Mouse (Mus musculus) retina, postnatal 1 day (tissue): Measurements from ENCODE around the gene Catip.

Experiments used
- DNase-seq: peaks from one replicate; pipeline ENCODE4 v3.0.0-alpha.2; 2012

Gene Catip

GRCm38 (mm10) chr1:74344163-74344916, 17.6 kb upstream of the Catip start:
- no peak for DNase-seq

- DNase-seq = no peak
These were observed 10.6 kb upstream of the Catip start for GRCm38 (mm10) chr1:74351185-74351769.

DNA sequence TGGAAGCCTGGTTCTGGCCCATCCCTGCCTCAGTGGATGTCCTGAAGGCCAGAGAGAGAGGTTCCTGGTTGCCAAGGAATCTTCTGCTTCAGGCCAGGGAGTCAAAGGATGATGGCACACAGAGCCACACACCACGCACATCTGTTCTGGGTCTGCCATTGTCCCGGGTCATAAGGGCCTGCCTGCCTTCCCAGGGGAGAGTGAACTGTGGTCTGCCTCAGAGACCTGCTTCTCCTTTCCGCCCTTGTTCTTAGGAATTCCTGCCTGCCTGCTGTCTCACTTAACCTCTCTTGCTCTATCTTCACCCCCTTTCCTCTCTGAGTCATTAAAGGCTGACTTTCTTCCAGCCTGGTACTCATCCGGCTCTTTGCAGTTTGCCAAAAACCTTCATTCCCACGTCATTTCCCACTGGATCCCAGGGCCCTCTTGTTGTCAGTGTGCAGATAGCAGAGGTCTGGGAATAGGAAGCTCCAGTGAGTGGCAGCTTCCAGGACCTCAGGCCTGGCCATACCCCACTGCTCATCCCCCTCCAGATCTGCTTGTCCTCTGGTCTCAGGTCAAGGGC, 9.3 kb upstream of the Catip start:
- no peak for DNase-seq

DNA sequence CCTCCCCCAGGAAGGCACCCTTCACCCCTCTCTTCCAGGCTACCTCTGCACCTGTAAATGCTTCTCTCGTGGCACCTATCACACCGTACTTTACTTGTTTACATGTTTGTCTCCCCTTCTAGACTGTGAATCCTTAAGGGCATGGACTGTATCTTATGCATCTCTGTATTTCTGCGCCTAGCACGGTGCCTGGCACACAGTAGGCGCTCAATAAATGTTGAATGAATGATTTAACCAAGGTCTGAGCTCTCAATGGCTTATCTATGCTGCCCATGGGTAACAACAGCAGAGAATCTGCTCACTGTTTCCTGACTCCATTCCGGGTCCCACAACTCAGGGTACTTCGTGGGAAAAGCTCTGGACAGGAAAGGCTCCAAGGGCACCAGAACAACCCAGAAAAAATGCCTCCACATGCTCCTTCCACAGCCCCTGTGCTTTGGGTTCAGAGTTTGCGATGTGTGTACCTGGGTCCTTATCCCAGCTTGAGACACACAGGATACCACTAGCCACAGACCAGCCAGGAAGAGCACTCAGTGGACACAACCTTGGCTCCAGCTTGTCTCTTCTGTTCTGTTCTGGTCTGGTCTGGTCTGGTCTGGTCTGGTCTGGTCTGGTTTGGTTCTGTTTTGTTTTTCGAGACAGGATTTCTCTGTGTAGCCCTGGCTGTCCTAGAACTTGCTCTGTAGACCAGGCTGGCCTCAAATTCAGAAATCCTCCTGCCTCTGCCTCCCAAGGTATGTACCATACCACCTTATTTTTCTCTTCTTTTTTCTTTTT, 8.3 kb upstream of the Catip start:
- DNase-seq = no peak

GRCm38 (mm10) chr1:74357531-74357930, 4.4 kb upstream of the Catip start:
- DNase-seq = peak; percentile 28

DNA sequence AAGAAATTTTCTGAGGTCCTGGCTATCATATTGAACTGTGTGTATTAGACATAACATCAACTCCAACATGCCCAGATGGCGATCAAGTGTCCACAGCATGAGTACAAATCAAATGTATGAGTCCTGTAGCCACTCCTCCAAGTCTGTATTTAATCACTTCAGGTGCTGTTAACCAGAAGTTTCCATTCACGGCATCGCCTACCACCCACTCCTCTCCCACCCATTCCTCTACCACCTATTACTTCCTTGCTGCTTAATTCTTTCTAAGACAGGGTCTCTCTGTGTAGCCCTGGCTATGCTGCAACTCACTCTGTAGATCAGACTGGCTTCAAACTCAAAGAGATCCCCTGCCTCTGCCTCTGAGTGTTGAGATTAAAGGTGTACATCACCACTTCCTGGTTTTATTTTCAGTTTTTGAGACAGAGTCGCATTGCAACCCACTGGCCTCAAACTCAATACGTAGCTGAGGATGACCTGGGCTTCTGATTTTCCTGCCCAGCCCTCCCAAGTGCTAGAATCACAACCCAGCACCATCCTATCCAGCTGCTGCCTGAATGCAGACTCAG, 1.9 kb upstream of the Catip start:
- DNase-seq = no peak

DNA sequence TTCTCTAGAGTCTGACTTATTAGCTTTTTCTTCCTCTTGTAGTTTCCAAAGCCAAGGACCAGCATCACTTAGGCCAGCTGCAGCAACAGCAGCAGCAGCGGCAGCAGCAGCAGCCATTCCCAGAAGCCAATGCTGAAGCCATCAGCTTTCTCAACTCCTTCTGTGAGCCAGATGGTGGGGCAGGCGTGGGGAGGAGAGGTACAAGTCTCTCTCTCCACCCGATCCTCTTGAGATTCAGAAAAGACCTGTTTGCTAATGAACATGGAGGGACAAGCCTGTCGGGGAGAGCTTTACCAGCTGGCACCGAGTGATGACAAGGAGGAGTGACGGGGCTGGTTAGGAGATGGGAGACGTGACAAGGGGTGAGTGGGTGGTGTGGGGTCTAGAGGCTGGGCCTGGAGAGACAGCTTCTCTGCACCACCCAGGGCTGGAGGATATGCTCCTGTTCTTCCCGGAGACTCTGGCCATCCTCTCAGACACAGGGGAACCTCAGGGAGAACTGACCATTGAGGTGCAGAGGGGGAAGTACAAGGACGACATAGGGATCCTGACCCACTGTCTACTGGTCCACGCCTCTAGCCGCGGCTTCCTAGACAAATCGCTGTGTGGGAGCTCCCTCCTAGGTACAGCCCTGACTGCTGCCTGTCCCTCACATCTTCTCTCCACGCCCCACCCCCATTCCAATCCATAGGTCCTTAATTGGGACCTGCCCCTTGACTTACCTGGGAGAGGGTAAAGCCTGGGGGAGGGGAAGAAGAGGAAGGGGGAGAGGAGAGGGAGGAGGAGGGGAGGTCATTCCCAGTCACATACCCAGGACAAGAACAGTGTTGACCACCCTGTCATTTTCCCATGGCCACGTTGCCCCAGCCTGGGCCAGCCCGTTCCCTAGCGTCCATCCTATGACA, 669 bp downstream of the Catip start:
- DNase-seq = no peak

GRCm38 (mm10) chr1:74363437-74363836, 1.5 kb downstream of the Catip start:
- no peak for DNase-seq

DNA sequence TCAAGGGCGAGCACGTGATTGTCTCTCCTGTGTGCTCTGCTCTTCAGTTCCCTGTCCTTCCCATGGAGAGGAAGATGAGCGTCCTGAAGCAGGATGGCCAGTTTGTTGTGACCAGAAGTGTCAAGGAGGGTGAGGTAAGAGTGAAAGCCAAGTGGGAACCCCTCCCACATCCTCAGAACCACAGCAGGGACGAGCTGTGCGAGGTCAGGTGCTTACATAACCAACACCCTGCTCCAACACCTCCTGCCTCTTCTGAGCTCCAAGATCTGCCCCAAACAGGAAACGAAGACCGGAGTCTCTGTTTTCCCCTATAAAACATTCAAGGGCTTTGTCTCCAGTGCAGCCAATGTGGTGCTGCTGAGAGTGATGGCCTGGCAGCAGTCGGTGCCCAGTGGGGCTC, 2.4 kb downstream of the Catip start:
- no peak for DNase-seq

DNA sequence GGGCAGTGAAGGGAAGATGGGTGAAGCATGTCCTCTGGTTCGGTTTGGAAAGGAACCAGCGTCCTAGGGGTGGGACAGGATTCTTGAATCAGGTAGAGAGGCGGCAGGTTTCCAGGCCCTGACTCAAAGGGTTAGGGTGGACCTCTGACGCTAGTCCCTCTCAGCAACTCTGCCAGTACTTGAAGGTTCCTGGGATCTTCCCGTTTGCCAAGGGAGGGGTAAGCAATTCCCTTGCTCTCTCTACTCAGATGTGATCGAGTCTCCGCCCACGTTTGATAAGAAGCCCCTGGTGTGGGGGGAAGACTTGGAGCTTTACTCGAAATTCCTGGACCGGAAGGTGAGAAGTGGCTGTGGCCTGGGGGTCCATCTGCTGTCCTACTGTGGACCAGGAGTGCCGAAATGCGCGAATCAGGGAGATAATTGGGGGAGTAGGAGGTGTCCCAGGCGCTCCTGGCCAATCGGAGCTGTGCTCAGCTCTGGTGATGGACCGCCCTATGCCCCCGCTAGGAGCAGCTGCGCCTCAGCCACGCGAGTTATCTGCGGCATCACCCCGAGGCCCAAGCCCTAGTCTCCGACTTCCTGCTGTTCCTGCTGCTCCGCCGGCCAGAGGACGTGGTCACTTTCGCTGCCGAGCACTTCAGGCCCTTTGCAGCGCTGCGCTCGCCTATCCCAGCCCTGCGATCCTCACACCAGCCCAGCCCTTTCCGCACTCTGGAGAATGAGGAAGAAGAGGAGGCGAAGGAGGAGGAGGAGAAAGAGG, 6.2 kb downstream of the Catip start:
- peak; percentile 75 for DNase-seq

DNA sequence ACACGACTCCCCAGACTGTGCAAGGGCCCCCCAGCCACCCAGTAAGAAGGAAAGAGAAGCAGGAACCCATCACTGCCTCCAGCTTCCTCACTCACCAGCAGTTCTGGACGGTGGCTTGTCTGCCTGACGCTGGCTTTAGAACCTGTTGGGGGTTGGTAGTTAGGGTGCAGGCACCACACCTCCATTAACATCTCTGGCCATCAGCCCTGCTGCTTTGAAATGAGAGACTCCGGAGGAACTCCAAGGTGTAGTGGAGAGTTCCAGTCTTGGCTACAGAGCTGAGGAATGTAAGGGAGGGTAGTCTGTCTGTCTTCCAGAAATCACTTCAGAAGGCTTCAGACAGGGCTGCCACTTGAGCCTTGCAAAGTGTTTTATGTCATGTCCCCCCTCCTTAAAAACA, 8.1 kb downstream of the Catip start:
- DNase-seq = no peak

GRCm38 (mm10) chr1:74373372-74373771, 11.5 kb downstream of the Catip start:
- DNase-seq = no peak

DNA sequence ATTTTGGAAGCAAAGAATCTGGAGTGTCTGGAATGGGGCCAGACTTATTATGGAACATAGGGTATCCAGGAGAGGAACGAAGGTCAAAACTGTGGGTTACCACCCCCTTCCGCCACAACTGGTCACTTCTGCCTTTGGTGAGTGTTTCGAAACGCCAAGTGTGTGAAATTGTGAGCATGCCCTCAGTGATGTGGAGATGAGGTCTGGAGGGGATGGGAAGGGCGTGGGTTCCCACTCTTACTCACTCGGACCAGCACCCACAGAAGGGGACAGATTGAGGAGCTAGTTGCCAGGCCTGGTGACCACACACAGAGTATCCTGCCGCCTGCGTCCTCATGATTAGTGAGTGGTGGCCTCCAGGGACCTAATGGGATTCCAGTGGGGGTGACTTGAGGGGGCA, 13.1 kb downstream of the Catip start, which contains the start of gene Slc11a1:
Gene Slc11a1, plus strand, starts transcription at position 216 of the 400 bp plus-strand sequence.
- peak; percentile 38 for DNase-seq

DNA sequence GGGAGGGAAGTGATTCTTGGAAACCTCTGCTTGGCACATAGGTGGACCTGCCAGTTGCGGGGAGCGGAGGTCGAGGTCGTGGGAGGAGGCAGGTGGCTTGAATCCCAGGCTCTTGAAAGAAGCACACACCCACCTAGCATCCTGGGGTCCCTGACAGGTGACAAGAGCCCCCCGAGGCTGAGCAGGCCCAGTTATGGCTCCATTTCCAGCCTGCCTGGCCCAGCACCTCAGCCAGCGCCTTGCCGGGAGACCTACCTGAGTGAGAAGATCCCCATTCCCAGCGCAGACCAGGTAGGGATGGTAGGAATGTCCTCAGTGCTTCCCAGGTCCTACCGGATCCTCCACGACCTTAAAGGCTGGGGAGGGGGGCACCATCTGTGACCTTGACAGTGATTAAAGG, 13.7 kb downstream of the Catip start:
- no peak for DNase-seq

- no peak for DNase-seq
These were observed 14.5 kb downstream of the Catip start for GRCm38 (mm10) chr1:74376396-74376795.

DNA sequence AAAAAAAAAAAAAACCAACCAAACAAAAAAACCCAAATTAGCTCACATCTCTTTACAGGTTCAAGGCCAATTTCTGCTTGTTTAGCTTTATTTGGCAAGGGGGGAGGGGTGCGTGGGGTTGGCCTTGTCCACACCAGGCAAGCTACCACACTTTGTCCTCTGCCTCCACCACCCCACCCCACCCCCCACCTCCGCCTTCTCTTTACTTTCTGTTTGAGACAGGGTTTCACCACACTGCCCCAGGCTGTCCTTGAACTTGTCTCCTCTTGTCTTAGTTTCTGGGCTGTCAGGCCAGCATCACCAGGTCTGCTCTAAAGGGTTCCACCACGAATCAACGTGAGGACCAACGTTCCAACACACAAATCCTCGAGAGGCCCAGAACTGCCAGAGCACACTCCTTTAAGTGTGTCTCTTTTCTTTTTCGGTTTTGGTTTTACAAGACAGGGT, 17.2 kb downstream of the Catip start:
- DNase-seq = no peak

DNA sequence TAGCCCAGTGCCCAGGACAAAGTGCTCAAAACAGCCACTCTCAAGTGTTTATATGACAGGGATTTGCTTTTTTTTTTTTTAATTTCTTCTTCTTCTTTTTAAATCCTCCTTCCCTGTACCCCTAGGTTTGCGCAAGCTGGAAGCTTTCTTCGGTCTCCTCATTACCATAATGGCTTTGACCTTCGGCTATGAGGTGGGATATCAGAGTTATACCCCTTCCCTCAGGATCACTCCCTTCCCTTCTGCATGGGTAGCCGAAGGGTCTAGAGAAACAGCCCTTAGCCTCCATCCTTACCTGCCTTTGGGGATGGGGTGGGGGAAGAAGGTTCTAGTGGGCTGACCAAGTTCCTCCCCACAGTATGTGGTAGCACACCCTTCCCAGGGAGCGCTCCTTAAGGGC, 18.6 kb downstream of the Catip start:
- DNase-seq = no peak

DNA sequence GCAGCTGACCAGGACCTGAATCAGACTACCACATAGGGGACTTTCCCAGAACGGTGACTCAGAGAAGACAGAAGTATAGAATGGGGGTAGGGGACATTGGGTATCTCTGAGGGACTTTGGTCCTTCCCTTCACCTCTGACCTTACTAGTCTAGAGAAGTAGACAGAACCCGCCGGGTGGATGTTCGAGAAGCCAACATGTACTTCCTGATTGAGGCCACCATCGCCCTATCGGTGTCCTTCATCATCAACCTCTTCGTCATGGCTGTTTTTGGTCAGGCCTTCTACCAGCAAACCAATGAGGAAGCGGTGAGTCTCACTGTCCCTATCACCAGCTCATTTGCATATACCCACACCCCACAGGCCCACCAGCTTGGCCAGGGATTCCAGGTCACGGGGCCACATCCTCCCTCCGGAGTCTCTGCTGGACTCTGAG, 19.7 kb downstream of the Catip start:
- DNase-seq = no peak

GRCm38 (mm10) chr1:74383385-74383784, 21.5 kb downstream of the Catip start:
- DNase-seq = no peak

- no peak for DNase-seq
These were observed 22.6 kb downstream of the Catip start for GRCm38 (mm10) chr1:74384525-74384924.

DNA sequence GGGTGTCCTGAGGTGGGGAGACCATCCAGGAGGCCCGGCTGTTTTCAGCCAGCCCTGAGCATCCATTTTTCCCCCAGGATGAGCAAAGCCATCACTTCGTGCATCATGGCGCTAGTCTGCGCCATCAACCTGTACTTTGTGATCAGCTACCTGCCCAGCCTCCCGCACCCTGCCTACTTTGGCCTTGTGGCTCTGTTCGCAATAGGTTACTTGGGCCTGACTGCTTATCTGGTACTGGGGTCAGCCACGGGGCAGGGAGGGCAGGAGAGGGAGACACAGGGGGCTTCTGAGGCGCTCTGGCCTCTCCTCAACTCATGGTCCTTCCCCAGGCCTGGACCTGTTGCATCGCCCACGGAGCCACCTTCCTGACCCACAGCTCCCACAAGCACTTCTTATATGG, 23.2 kb downstream of the Catip start:
- DNase-seq = no peak
